Mouse (Mus musculus) ES-Bruce4 (cell line): Measurements from ENCODE around the gene Scp2.

Source experiments
- EP300 ChIP-seq: IDR thresholded peaks from 2 replicates; pipeline ENCODE4 v1.6.1; 2011; ENCODE audit warnings: low read depth, low read length; ENCODE audit not compliant: insufficient read depth
- POLR2A ChIP-seq: IDR thresholded peaks from one replicate; pipeline ENCODE4 v1.8.1; 2011; ENCODE audit warnings: low read length; ENCODE audit not compliant: insufficient read depth

DNA sequence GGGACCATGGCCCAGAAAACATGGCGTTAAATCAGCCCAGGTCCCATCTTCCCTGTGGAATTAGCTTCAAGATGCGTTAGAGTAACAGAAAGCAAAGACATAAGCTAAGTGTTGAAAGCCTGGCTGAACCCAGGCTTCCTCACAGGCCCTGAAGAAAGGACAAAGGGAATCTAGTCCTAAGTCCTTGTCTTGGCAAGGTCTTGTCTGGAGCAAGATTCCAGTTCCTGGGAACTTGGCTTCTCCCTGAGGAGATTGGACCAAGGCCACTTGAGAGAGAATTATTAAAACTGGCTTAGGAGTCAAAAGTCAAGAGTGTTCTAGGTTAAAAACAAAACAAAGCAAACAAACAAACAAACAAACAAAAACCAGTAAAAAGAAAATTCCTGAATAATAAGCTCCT lies 16.5 kb downstream of the Scp2 start:
- TF ChIP-seq EP300 (no peak), POLR2A (no peak)
